Mouse (Mus musculus) CH12.LX (cell line): ENCODE measurements around the gene Ywhab. TPM values are rescaled to one million over a fixed set of nuclear protein-coding genes. Genes with fewer than 3 reads are reported as not detected.

Experiments used
- DNase-seq: peaks from one replicate; pipeline ENCODE4 v3.0.0-alpha.2; 2013; ENCODE audit errors: extremely low read depth
- H3K27ac ChIP-seq: 2 replicates; pipeline ENCODE4 v1.5.1; 2012; ENCODE audit warnings: low read depth, mild to moderate bottlenecking, control low read depth, moderate library complexity; ENCODE audit not compliant: insufficient read depth
- H3K27me3 ChIP-seq: replicated peaks from 2 replicates; pipeline ENCODE3; 2012; ENCODE audit warnings: inconsistent platforms
- H3K36me3 ChIP-seq, 2 experiments: replicated peaks in 1 of 2; 2 replicates each; pipeline versions ENCODE3 to v1.6.1; 2012; ENCODE audit warnings: inconsistent platforms in 1 of 2, low read length in 1 of 2, mild to moderate bottlenecking in 1 of 2, mixed read lengths in 1 of 2, moderate library complexity in 1 of 2; ENCODE audit not compliant: control insufficient read depth in 1 of 2, insufficient read depth in 1 of 2
- H3K4me1 ChIP-seq, 2 experiments: 2 replicates each; pipeline ENCODE4 v1.6.1; 2012; ENCODE audit warnings: inconsistent platforms in 1 of 2, moderate library complexity in 1 of 2; ENCODE audit not compliant: insufficient read depth in 2 of 2, control insufficient read depth in 1 of 2
- H3K4me2 ChIP-seq: 2 replicates; pipeline ENCODE4 v1.6.1; 2012; ENCODE audit warnings: low read depth, mild to moderate bottlenecking, control low read depth; ENCODE audit not compliant: poor library complexity, insufficient read depth, severe bottlenecking
- H3K4me3 ChIP-seq, 3 experiments: fragments of 150-350 bp in 1 of 3; sonication (generic) in 1 of 3; replicated peaks in 1 of 3; 2 replicates each; pipeline versions ENCODE3 to v1.5.1; 2011 to 2012; ENCODE audit warnings: low read depth in 2 of 3, low read length in 2 of 3, mild to moderate bottlenecking in 2 of 3, moderate library complexity in 2 of 3, control low read depth in 1 of 3, improper control_type of control experiment in 1 of 3, inconsistent platforms in 1 of 3, mixed read lengths in 1 of 3; ENCODE audit not compliant: poor library complexity in 1 of 3
- H3K79me2 ChIP-seq: replicated peaks from 2 replicates; pipeline ENCODE4 v1.6.1; 2012; ENCODE audit warnings: mild to moderate bottlenecking, moderate library complexity; ENCODE audit not compliant: control insufficient read depth, poor library complexity, insufficient read depth, severe bottlenecking; ENCODE audit errors: extremely low read depth
- H3K9ac ChIP-seq: 2 replicates; pipeline ENCODE4 v1.6.1; 2012; ENCODE audit warnings: low read depth, mild to moderate bottlenecking, control low read depth, moderate library complexity; ENCODE audit not compliant: insufficient read depth
- H3K9me3 ChIP-seq: replicated peaks from 2 replicates; pipeline ENCODE3; 2012; ENCODE audit warnings: low read length, inconsistent platforms, mixed read lengths
- BHLHE40 ChIP-seq: IDR thresholded peaks from 2 replicates; pipeline ENCODE4 v1.6.1; 2011; ENCODE audit warnings: mild to moderate bottlenecking, low read depth, low read length, improper control_type of control experiment
- CTCF ChIP-seq, 2 experiments: IDR thresholded peaks in 1 of 2; conservative IDR thresholded peaks in 1 of 2; 2 replicates each; pipeline ENCODE4 v1.5.1; 2011 to 2012; ENCODE audit warnings: low read depth in 2 of 2, low read length in 2 of 2, improper control_type of control experiment in 1 of 2, inconsistent platforms in 1 of 2, mild to moderate bottlenecking in 1 of 2, moderate library complexity in 1 of 2
- ELF1 ChIP-seq: IDR thresholded peaks from 2 replicates; pipeline ENCODE4 v1.6.1; 2014; ENCODE audit warnings: low read depth, mild to moderate bottlenecking, inconsistent platforms, low read length, improper control_type of control experiment
- EP300 ChIP-seq: IDR thresholded peaks from 2 replicates; pipeline ENCODE4 v1.6.1; 2011; ENCODE audit warnings: low read length, improper control_type of control experiment
- IRF4 ChIP-seq: IDR thresholded peaks from 2 replicates; pipeline ENCODE4 v1.6.1; 2014; ENCODE audit warnings: low read depth, mild to moderate bottlenecking, inconsistent platforms, low read length, improper control_type of control experiment
- JUND ChIP-seq: conservative IDR thresholded peaks from 2 replicates; pipeline ENCODE4 v1.6.1; 2011; ENCODE audit warnings: low read depth, low read length, improper control_type of control experiment
- MAFK ChIP-seq: IDR thresholded peaks from 2 replicates; pipeline ENCODE4 v1.6.1; 2011; ENCODE audit warnings: low read length, improper control_type of control experiment; ENCODE audit not compliant: insufficient replicate concordance
- MXI1 ChIP-seq: IDR thresholded peaks from 2 replicates; pipeline ENCODE4 v1.6.1; 2011; ENCODE audit warnings: mild to moderate bottlenecking, low read depth, low read length, improper control_type of control experiment
- NELFE ChIP-seq: IDR thresholded peaks from 2 replicates; pipeline ENCODE4 v1.6.1; 2011; ENCODE audit warnings: low read depth, low read length, improper control_type of control experiment
- NRF1 ChIP-seq: IDR thresholded peaks from 2 replicates; pipeline ENCODE4 v1.6.1; 2014; ENCODE audit warnings: low read depth, mild to moderate bottlenecking, inconsistent platforms, low read length, improper control_type of control experiment, moderate library complexity
- PAX5 ChIP-seq: IDR thresholded peaks from 2 replicates; pipeline ENCODE4 v1.6.1; 2012; ENCODE audit warnings: low read length, inconsistent platforms, mixed read lengths
- POLR2A ChIP-seq: IDR thresholded peaks from 2 replicates; pipeline ENCODE4 v1.6.1; 2011; ENCODE audit warnings: low read depth, mild to moderate bottlenecking, improper control_type of control experiment, low read length
- SMC3 ChIP-seq: IDR thresholded peaks from 2 replicates; pipeline ENCODE4 v1.6.1; 2011; ENCODE audit warnings: low read depth, low read length, improper control_type of control experiment
- USF1 ChIP-seq: IDR thresholded peaks from 2 replicates; pipeline ENCODE4 v1.6.1; 2014; ENCODE audit warnings: low read depth, mild to moderate bottlenecking, inconsistent platforms, low read length, improper control_type of control experiment
- USF2 ChIP-seq: conservative IDR thresholded peaks from 2 replicates; pipeline ENCODE4 v1.6.1; 2011; ENCODE audit warnings: low read depth, low read length, improper control_type of control experiment
- ZKSCAN1 ChIP-seq: IDR thresholded peaks from 2 replicates; pipeline ENCODE4 v1.6.1; 2012; ENCODE audit warnings: low read depth, inconsistent platforms, low read length, improper control_type of control experiment, borderline replicate concordance
- dilution Hi-C: fragments of 300-500 bp; cut with MboI; formaldehyde crosslinking; loops from 2 replicates; pipeline ENCODE4 v1.14.3; 2020; ENCODE audit warnings: low sequenced_read_pairs; ENCODE audit not compliant: extremely low pct_unique_long_range_greater_than_20kb, extremely low pct_ligation_motif_present
- in situ Hi-C: fragments of 300-500 bp; cut with MboI; formaldehyde crosslinking; loops from 3 replicates; pipeline ENCODE4 v1.14.3; 2019; ENCODE audit warnings: low sequenced_read_pairs, low pct_ligation_motif_present, low pct_unique_long_range_greater_than_20kb, mixed read lengths
- polyA plus RNA-seq: library from polyadenylated mRNA; unstranded; fragments of >175 nt; gene quantifications from 2 replicates; pipeline ENCODE4 v1.2.1, GENCODE M21; 2012; ENCODE audit warnings: low read depth; ENCODE audit not compliant: insufficient read length
- total RNA-seq, 2 experiments: library from RNA; depleted of rRNA; stranded (reverse); fragments of 300-350 nt in 1 of 2; fragments of >200 nt in 1 of 2; gene quantifications; 2 replicates each; pipeline ENCODE4 v1.2.3; 2012 to 2014

The Ywhab gene
- total and polyA plus RNA-seq, 3 experiments: 41.6 to 159 (median 59.8) TPM

GRCm38 (mm10) chr2:164007987-164008545, 13.3 kb downstream of the Ywhab start:
- no peak for DNase-seq
- H3K9me3 ChIP-seq: peaks cover 3% of the 10 kb centered on the region
- H3K4me3 ChIP-seq: no peak overlapping the region
- H3K27ac ChIP-seq: no peak overlapping the region
- peaks cover 17 to 73% of the 10 kb centered on the region in 2 experiments for H3K36me3 ChIP-seq
- no peak overlapping the region for H3K4me2 ChIP-seq
- H3K79me2 ChIP-seq: peaks cover 75% of the 10 kb centered on the region
- TF ChIP-seq JUND (no peak), ZKSCAN1 (no peak), POLR2A (no peak), USF1 (no peak), MAFK (no peak), NRF1 (no peak), EP300 (no peak)
- H3K4me1 ChIP-seq: peaks cover 10 to 41% of the 10 kb centered on the region in 2 experiments
- no peaks in the 10 kb centered on the region for H3K27me3 ChIP-seq
- in situ Hi-C loops: no loop called here
- dilution Hi-C loops: no loop called here
- H3K9ac ChIP-seq: no peak overlapping the region

- no peak for DNase-seq
- no peak overlapping the region for H3K4me2 ChIP-seq
- in situ Hi-C loops: no loop called here
- H3K9ac ChIP-seq: no peak overlapping the region
- peaks cover 26 to 74% of the 10 kb centered on the region in 2 experiments for H3K36me3 ChIP-seq
- peaks cover 3% of the 10 kb centered on the region for H3K9me3 ChIP-seq
- no peak overlapping the region for H3K4me3 ChIP-seq
- H3K27ac ChIP-seq: no peak overlapping the region
- TF ChIP-seq IRF4 (no peak), ELF1 (no peak), SMC3 (no peak), NELFE (no peak), BHLHE40 (no peak), MXI1 (no peak), USF2 (no peak), PAX5 (no peak), CTCF (conservative IDR thresholded peaks at IDR 0.05 in 1 of 2, IDR thresholded peaks at IDR 0.05 in 1 of 2; ENCODE audit: low read depth in 2 of 2, low read length in 2 of 2) (no peak)
- H3K27me3 ChIP-seq: no peaks in the 10 kb centered on the region
- dilution Hi-C loops: no loop called here
- H3K4me1 ChIP-seq: peaks cover 10 to 34% of the 10 kb centered on the region in 2 experiments
- peaks cover 64% of the 10 kb centered on the region for H3K79me2 ChIP-seq
Measured at GRCm38 (mm10) chr2:164009227-164009626, 14.5 kb downstream of the Ywhab start.
